Mouse (Mus musculus) left cerebral cortex, postnatal 10 days (tissue): ENCODE measurements around the gene Zbed4. TPM values are rescaled to one million over a fixed set of nuclear protein-coding genes. Genes with fewer than 3 reads are reported as not detected.
A peak's percentile ranks its signal among the peaks of the same experiment; 100 is the strongest.
"Not testable (repeated sequence)": the region's sequence is repeated elsewhere in the genome, so short reads cannot be mapped to it uniquely, and the experiment has no call there.

Source experiments
- DNase-seq, 2 experiments: peaks; one replicate each; pipeline ENCODE4 v3.0.0; 2021 to 2022; ENCODE audit warnings: low spot score in 2 of 2, mixed read lengths in 1 of 2; ENCODE audit errors: extremely low spot score in 1 of 2
- intact Hi-C: fragments of 180-260 bp; cut with DNase I; formaldehyde crosslinking; loops from one replicate; pipeline ENCODE4 v1.15.1; 2025
- total RNA-seq, 2 experiments: library from RNA; stranded (reverse); gene quantifications; 2 replicates each; pipeline ENCODE4 v1.2.3; 2021

Zbed4 gene
- total RNA-seq, 2 experiments from 2014 or later, result 14.0 to 15.6 TPM

GRCm38 (mm10) chr15:88733834-88734571, 17.5 kb upstream of the Zbed4 start, which contains the start of gene Brd1:
Brd1 (minus strand) TSS chr15:88734233.
- intact Hi-C loops, result no loop called here

GRCm38 (mm10) chr15:88736166-88736565, 15.3 kb upstream of the Zbed4 start:
- intact Hi-C loops, result no loop called here
- no peak for DNase-seq

More at GRCm38 (mm10) chr15:88733834-88734571, 17.5 kb upstream of the Zbed4 start, which contains the start of gene Brd1:
- DNase-seq, result peak; percentile 65 to 92

GRCm38 (mm10) chr15:88738466-88738865, 13.0 kb upstream of the Zbed4 start:
- no peak for DNase-seq
- intact Hi-C loops, result no loop called here

DNA sequence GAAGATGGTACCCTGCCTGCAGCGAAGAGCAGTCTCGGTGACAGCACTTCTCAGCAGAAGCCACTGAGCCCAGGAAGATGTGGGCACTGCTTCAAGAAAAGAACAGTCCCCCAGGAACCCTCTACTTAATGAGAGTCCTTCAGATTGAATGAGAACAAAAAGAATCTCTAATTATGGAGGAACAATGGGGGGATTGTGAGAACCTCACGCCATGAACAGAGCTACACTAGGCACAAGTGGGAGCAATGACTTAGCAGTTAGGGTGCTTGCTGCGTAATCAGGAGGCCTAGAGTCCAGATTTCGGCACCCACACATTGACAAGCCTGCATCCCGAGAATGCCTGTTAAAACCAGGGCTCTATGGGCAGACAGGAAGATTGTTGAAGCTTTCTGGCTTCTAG, 10.1 kb upstream of the Zbed4 start:
- DNase-seq, result no peak
- intact Hi-C loops, result no loop called here

DNA sequence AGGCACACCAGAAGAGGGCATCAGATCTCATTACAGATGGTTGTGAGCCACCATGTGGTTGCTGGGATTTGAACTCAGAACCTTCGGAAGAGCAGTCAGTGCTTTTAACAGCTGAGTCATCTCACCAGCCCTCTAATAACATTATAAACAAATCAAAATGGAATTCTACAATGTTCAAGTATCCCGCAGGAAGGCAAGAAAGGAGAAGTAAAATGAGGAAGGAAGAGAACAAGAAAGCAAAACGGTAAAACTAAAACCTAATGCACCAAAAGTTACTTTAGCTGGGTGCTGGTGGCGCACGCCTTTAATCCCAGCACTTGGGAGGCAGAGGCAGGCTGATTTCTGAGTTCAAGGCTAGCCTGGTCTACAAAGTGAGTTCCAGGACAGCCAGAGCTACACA, 8.1 kb upstream of the Zbed4 start:
- intact Hi-C loops, DNase-seq: not testable (repeated sequence)

DNA sequence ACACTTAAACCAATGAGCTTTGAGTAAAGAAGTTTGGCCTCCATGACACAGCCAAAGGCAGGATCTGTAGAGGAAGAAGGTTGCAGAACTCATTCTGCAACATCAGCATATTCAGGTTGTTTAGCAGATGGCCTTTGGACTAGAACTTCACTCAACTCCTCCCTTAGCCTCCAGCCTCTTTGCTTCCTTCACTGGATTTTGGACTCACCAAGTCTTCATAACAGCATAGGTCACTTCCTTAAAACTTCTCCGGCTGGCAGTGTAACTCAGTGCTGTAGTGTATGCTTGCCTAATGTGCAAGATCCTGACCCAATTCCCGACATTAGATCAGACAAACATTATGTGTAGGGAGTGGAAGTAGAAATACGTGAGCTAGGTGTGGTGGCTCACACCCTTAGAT, 6.1 kb upstream of the Zbed4 start:
- intact Hi-C loops, result no loop called here
- no peak for DNase-seq

GRCm38 (mm10) chr15:88745926-88746325, 5.5 kb upstream of the Zbed4 start:
- intact Hi-C loops, result no loop called here
- DNase-seq, result no peak

DNA sequence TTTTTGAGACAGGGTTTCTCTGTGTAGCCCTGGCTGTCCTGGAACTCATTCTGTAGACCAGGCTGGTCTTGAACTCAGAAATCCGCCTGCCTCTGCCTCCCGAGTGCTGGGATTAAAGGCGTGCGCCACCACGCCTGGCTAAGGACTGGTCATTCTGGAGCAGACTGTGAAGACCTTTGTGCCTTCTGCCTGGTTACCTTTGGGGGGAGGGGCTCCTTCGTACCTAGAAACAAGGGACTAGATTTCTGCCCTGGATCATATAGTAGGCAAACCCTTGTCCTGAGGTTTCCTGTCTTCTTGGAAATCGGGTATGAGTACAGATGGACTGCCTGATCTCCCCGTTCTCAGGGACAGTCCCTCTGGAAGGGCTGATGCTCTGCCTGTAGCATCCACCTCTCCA, 1.8 kb upstream of the Zbed4 start:
- intact Hi-C loops, DNase-seq: not testable (repeated sequence)

DNA sequence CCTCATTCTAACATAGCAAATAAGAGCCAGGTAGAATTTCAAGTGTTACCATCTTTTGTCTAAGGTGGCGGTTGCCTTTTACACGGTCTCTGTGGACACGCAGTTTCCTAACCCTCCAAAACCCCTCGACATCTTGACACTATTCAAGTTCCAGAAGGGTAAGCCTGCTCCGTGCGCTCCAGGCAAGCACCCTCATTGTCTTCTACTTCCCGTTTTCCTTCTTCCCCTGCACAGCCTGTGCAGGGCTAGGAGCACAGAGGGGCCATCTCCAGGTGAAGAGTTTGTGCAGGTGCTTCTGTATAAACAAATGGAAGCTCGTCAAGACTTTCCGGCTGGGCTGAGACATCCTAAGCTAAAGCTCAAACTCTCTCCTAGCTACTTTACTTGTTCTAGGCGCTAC, 1.4 kb upstream of the Zbed4 start:
- intact Hi-C loops, result no loop called here
- DNase-seq, result no peak

DNA sequence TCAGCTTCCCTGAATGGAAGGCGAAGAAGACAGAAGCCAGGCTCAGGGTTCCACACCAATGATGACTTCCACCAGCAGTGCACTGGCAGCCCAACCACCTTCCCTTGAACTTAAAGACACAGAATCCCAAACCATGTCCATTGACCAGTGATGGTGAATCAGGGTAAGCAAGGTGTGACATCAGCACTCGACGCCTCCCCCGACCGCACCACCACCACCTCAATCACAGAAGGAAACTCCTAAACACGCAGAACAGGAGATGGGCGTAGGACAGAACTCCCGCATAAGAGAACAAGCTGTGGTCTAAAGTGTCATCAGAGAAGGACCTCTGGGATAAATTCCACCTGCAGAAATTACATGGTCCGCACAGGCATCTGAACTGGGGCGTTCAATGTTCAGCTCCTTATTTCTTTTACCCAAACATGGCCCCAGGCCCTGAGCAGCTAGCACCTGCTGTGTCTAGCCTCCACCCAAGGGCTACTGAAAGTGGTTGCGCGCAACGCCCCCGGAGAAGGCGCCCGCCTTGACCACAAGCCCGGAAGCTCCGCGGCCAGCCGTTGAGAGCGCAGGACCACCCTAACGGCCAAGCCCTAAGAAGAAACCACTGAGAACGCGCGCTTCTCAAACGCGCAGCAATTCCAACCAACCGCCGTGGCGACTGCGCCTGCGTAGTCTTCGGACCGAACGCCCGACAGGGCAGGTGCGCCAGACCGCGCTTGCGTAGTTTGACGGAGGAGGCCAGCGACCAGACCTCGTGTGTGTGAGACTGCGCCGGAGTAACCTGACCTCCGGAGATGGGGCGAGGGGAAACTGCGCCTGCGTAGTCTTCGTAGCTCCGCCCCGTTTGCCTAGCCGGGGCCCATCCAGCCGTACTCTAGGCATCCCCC, 540 bp upstream of the Zbed4 start:
- DNase-seq, result peak; percentile 99
- intact Hi-C loops, result no loop called here

GRCm38 (mm10) chr15:88752403-88752733, 908 bp downstream of the Zbed4 start:
- no peak for DNase-seq
- intact Hi-C loops, result no loop called here

DNA sequence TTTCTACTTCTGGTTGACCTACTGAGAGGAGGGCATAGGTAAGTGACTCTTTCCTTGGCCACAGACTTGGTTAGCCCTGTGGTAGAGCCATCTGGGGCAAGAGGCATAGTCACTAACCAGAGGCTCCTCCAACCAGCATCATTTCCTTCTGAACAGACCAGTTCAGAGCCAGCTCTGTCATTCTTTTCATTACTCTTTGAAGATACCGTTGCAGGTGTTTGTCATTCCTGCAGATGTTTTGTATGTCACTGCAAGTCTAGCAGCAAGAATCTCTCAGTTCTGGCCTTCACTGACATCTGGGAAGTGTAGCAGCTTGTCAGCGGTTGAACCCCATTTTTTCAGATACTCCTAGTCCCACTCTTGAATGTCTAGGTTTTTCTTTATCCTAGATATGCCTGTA, 3.4 kb downstream of the Zbed4 start:
- intact Hi-C loops, result no loop called here
- no peak for DNase-seq

DNA sequence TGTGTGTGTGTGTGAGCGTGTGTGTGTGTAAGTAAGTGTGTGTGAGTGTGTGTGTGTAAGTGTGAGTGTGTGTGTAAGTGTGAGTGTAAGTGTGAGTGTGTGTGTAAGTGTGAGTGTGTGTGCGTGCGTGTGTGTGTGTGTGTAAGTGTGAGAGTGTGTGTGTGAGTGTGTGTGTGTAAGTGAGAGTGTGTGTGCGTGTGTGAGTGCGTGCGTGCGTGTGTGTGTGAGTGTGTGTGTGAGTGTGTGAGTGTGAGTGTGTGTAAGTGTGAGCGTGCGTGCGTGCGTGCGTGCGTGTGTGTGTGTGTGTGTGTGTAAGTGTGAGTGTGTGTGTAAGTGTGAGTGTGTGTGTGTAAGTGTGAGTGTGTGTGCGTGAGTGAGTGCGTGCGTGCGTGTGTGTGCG, 4.3 kb downstream of the Zbed4 start:
- no peak for DNase-seq
- intact Hi-C loops, result no loop called here

DNA sequence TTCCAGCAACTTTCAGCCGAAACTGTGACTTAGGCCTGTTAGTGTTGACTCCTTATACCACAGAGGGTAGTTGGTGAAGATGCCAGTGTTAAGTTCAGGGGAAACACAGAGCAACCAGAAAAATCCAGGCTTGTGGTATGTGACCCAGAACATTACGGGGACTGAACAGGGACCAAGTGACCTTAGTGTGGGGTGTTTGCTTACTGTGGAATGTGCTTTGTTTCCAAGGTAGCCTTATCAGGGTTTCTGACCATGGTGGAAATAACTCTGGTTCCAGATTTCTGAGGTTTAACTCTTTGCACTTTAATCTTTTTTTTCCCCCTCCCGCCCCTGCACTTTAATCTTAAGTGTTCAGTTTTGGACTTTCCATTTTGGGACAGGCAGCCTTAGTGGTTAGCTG, 6.6 kb downstream of the Zbed4 start:
- intact Hi-C loops, result no loop called here
- DNase-seq, result no peak

- intact Hi-C loops, result no loop called here
- DNase-seq, result no peak
Observed at GRCm38 (mm10) chr15:88761551-88761950, 10.1 kb downstream of the Zbed4 start.

DNA sequence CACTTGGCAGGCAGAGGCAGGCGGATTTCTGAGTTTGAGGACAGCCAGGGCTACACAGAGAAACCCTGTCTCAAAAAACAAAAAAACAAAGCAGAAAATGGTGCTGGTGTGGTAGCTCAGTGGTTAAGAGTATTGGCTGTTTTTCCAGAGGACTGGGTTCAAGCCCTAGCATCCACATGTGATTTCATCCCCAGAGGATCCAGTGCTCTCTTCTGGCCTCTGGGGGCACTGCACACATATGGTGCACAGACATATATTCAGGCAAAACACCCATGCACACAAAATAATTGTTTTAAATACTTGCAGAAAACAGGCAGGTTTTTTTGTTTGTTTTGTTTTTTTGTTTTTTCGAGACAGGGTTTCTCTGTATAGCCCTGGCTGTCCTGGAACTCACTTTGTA, 14.7 kb downstream of the Zbed4 start:
- DNase-seq, intact Hi-C loops: not testable (repeated sequence)

DNA sequence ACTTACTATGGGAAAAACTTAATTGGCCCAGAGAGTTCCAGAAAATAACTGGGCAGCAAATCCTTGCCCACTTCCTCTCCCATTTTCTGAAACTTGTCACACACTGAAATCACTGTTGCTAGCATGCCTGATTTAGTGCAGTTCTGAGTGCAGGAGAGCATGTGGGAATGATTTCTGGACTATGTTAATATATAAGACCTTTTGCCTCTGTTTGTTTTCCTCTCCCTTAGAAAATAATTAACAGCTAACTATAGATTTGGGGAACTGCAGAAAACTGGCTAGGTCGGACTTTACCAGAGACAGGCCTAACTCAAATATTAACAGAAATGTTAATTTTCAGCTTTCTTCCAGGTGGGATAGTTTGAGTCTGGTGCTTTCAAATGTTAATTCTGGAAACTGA, 17.1 kb downstream of the Zbed4 start:
- intact Hi-C loops, result no loop called here
- DNase-seq, result no peak

- intact Hi-C loops, DNase-seq: not testable (repeated sequence)
Observed at GRCm38 (mm10) chr15:88774630-88775029, 23.2 kb downstream of the Zbed4 start.

DNA sequence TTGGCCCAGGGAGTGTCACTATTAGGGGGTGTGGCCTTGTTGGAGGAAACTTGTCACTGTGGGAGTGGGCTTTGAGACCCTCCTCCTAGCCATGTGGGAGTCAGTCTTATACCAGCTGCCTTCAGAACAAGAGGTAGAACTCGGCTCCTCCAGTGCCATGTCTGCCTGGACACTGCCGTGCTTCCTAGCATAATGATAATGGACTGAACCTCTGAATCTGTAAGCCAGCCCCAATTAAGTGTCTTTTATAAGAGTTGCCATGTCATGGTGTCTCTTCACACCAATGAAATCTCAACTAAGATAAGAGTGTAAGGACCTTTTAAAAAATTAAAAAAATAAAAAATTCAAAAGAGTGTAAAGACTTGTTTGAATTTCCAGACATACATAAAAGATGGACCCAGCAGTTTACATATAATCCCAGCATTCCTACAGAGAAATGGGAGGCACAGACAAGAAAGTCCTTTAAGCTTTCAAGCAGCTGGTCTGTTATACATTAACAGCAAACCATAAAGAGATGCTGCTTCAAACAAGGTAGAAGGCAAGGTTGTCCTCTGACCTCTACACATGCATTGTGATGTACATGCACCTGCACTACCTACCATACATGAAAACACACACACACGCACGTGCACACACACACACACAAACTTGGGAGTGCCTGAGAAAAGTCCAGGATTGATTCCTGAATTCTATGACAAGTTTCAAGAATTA, 40.8 kb downstream of the Zbed4 start:
- intact Hi-C loops, result no loop called here
- no peak for DNase-seq
